Mouse (Mus musculus): Measurements from ENCODE around the gene Trmo.

Gene Trmo

GRCm38 (mm10) chr4:46389612-46390341 lies 540 bp upstream of the Trmo start:
- ChIA-PET CTCF (interaction anchor here (0.5 to 3.9 kb wide), 40 partner anchors 9 to 895 kb away, joined by 3 to 25 read pairs (median 4); partner anchors contain the start of genes Anp32b (in 1 of the 4), Foxe1 (in 1 of the 4), Nans (in 1 of the 4) and Xpa (in 1 of the 4)), POLR2A (interaction anchor here (0.6 to 4.6 kb wide), 81 partner anchors 10 to 1634 kb away, joined by 3 to 87 read pairs (median 5); partner anchors contain the start of genes Anp32b (in 4 of the 4), Foxe1 (in 1 of the 4), Nans (in 1 of the 4) and Trim14 (in 1 of the 4))

- CTCF ChIA-PET, result interaction anchor here (0.6 to 3.9 kb wide), 7 partner anchors 9 to 393 kb away, joined by 3 to 25 read pairs (median 4); no protein-coding TSS in a partner anchor
- POLR2A ChIA-PET, result interaction anchor here (0.5 to 4.6 kb wide), 52 partner anchors 8 to 955 kb away, joined by 3 to 87 read pairs (median 6); partner anchors contain the start of genes Anp32b (in 4 of the 4), Foxe1 (in 2 of the 4) and Nans (in 2 of the 4)
Observed at GRCm38 (mm10) chr4:46388556-46388955, 681 bp downstream of the Trmo start.

GRCm38 (mm10) chr4:46374869-46375368 lies 14.3 kb downstream of the Trmo start:
- ChIA-PET POLR2A (interaction anchor here in 3 of 4 experiments (0.5 to 7.7 kb wide), 18 partner anchors 11 to 1987 kb away, joined by 3 to 87 read pairs (median 4); partner anchors contain the start of genes Trmo (in 3 of the 3), Anp32b (in 2 of the 3) and Ncbp1 (in 1 of the 3)), CTCF (interaction anchor here (0.5 to 2.5 kb wide), 39 partner anchors 11 to 684 kb away, joined by 3 to 25 read pairs (median 4); partner anchors contain the start of genes Trmo (in 2 of the 4), Trim14 (in 1 of the 4) and Xpa (in 1 of the 4))

- POLR2A ChIA-PET, result interaction anchor here in 3 of 4 experiments (0.5 to 7.7 kb wide), 15 partner anchors 11 to 237 kb away, joined by 3 to 87 read pairs (median 4); partner anchors contain the start of genes Trmo (in 3 of the 3), Anp32b (in 2 of the 3) and Ncbp1 (in 1 of the 3)
Observed at GRCm38 (mm10) chr4:46374455-46374854, 14.8 kb downstream of the Trmo start.

GRCm38 (mm10) chr4:46371030-46371429 lies 18.2 kb downstream of the Trmo start:
- POLR2A ChIA-PET, result interaction anchor here in 3 of 4 experiments (0.8 to 2.5 kb wide), 6 partner anchors 9 to 193 kb away, joined by 3 to 13 read pairs (median 4); partner anchors contain the start of genes Trmo (in 3 of the 3) and Anp32b (in 1 of the 3)

More at GRCm38 (mm10) chr4:46374455-46374854, 14.8 kb downstream of the Trmo start:
- CTCF ChIA-PET, result interaction anchor here (0.8 to 2.5 kb wide), 32 partner anchors 10 to 237 kb away, joined by 3 to 25 read pairs (median 5); partner anchors contain the start of genes Trmo (in 2 of the 4), Trim14 (in 1 of the 4) and Xpa (in 1 of the 4)

GRCm38 (mm10) chr4:46370406-46370805 lies 18.8 kb downstream of the Trmo start:
- POLR2A ChIA-PET, result interaction anchor here in 2 of 4 experiments (1.7 to 2.5 kb wide), 3 partner anchors 10 to 20 kb away, joined by 5 to 13 read pairs (median 7); partner anchors contain the start of gene Trmo (in 2 of the 2)
- CTCF ChIA-PET, result interaction anchor here in 1 of 4 experiments (1.4 to 1.5 kb wide), 2 partner anchors 14 to 15 kb away, joined by 3 to 7 read pairs; no protein-coding TSS in a partner anchor

More at GRCm38 (mm10) chr4:46371030-46371429, 18.2 kb downstream of the Trmo start:
- CTCF ChIA-PET, result interaction anchor here in 1 of 4 experiments (1.5 kb wide), 1 partner anchor 15 kb away, joined by 7 read pairs; no protein-coding TSS in a partner anchor

- CTCF ChIA-PET, result interaction anchor here in 2 of 4 experiments (0.6 to 1.5 kb wide), 5 partner anchors 12 to 168 kb away, joined by 3 to 6 read pairs (median 4); no protein-coding TSS in a partner anchor
- POLR2A ChIA-PET, result interaction anchor here in 2 of 4 experiments (1.4 to 2.2 kb wide), 2 partner anchors 9 to 20 kb away, joined by 5 to 7 read pairs; partner anchors contain the start of gene Trmo (in 1 of the 2)
Observed at GRCm38 (mm10) chr4:46369070-46369469, 20.2 kb downstream of the Trmo start.

GRCm38 (mm10) chr4:46367487-46367959 lies 21.7 kb downstream of the Trmo start:
- POLR2A ChIA-PET, result interaction anchor here in 3 of 4 experiments (0.6 to 2.2 kb wide), 8 partner anchors 11 to 909 kb away, joined by 3 to 7 read pairs (median 3); partner anchors contain the start of gene Trmo (in 1 of the 3)

GRCm38 (mm10) chr4:46364360-46364759 lies 24.9 kb downstream of the Trmo start:
- CTCF ChIA-PET, result interaction anchor here in 3 of 4 experiments (0.6 to 1.6 kb wide), 11 partner anchors 8 to 168 kb away, joined by 3 to 8 read pairs (median 3); partner anchors contain the start of genes Foxe1 (in 1 of the 3), Trmo (in 1 of the 3) and Xpa (in 1 of the 3)
- POLR2A ChIA-PET, result interaction anchor here in 2 of 4 experiments (1.2 to 1.3 kb wide), 2 partner anchors 26 to 226 kb away, joined by 3 read pairs; partner anchors contain the start of genes Ncbp1 (in 1 of the 2) and Tstd2 (in 1 of the 2)

More at GRCm38 (mm10) chr4:46367487-46367959, 21.7 kb downstream of the Trmo start:
- CTCF ChIA-PET, result interaction anchor here (0.7 to 2.3 kb wide), 14 partner anchors 11 to 1283 kb away, joined by 3 to 14 read pairs (median 4); no protein-coding TSS in a partner anchor

- POLR2A ChIA-PET, result interaction anchor here in 1 of 4 experiments (1.1 to 1.8 kb wide), 2 partner anchors 7 to 88 kb away, joined by 3 to 5 read pairs; no protein-coding TSS in a partner anchor
- CTCF ChIA-PET, result interaction anchor here in 2 of 4 experiments (0.5 to 1.7 kb wide), 2 partner anchors 14 to 15 kb away, joined by 4 to 5 read pairs; no protein-coding TSS in a partner anchor
Observed at GRCm38 (mm10) chr4:46361258-46361657, 28.0 kb downstream of the Trmo start.

- ChIA-PET CTCF (interaction anchor here in 2 of 4 experiments (0.8 to 1.7 kb wide), 2 partner anchors 15 to 106 kb away, joined by 5 read pairs; no protein-coding TSS in a partner anchor), POLR2A (interaction anchor here in 1 of 4 experiments (0.6 to 1.8 kb wide), 2 partner anchors 9 to 85 kb away, joined by 5 read pairs; no protein-coding TSS in a partner anchor)
Observed at GRCm38 (mm10) chr4:46359539-46360253, 29.5 kb downstream of the Trmo start.

GRCm38 (mm10) chr4:46356351-46357133 lies 32.7 kb downstream of the Trmo start:
- ChIA-PET CTCF (interaction anchor here (0.5 to 2.2 kb wide), 52 partner anchors 8 to 1160 kb away, joined by 3 to 23 read pairs (median 4); partner anchors contain the start of genes Coro2a (in 1 of the 4), Foxe1 (in 1 of the 4), Galnt12 (in 1 of the 4) and Trim14 (in 1 of the 4)), POLR2A (interaction anchor here (0.5 to 2.3 kb wide), 21 partner anchors 9 to 1250 kb away, joined by 3 to 9 read pairs (median 3); partner anchors contain the start of genes Trmo (in 2 of the 4), Coro2a (in 1 of the 4), Foxe1 (in 1 of the 4) and Xpa (in 1 of the 4))

- POLR2A ChIA-PET, result interaction anchor here in 1 of 4 experiments (1.1 to 1.3 kb wide), 2 partner anchors 16 to 37 kb away, joined by 3 to 4 read pairs; no protein-coding TSS in a partner anchor
- CTCF ChIA-PET, result interaction anchor here in 3 of 4 experiments (0.7 to 1.5 kb wide), 5 partner anchors 9 to 258 kb away, joined by 3 to 18 read pairs (median 5); partner anchors contain the start of gene Foxe1 (in 1 of the 3)
Observed at GRCm38 (mm10) chr4:46353045-46353444, 36.2 kb downstream of the Trmo start.

GRCm38 (mm10) chr4:46349530-46349929 lies 39.7 kb downstream of the Trmo start:
- ChIA-PET POLR2A (interaction anchor here in 1 of 4 experiments (1.5 to 2.3 kb wide), 2 partner anchors 10 to 40 kb away, joined by 3 to 7 read pairs; partner anchors contain the start of gene Trmo), CTCF (interaction anchor here in 1 of 4 experiments (0.6 kb wide), 1 partner anchor 10 kb away, joined by 3 read pairs; no protein-coding TSS in a partner anchor)

GRCm38 (mm10) chr4:46348897-46349296 lies 40.3 kb downstream of the Trmo start:
- CTCF ChIA-PET, result no interaction called here

More at GRCm38 (mm10) chr4:46348897-46349296, 40.3 kb downstream of the Trmo start:
- POLR2A ChIA-PET, result interaction anchor here in 1 of 4 experiments (1.5 to 2.3 kb wide), 2 partner anchors 9 to 40 kb away, joined by 3 to 7 read pairs; partner anchors contain the start of gene Trmo

Measured in embryonic stem cell, embryonic (primary cell).